Mouse (Mus musculus): ENCODE results near the gene Fam47e.
A peak's percentile ranks its signal among the peaks of the same experiment; 100 is the strongest.
"Not testable (repeated sequence)": the region's sequence is repeated elsewhere in the genome, so short reads cannot be mapped to it uniquely, and the experiment has no call there.

The Fam47e gene

GRCm38 (mm10) chr5:92554891-92555511, at the start of gene Fam47e:
Gene Fam47e, plus strand, starts transcription at chr5:92555069.
- DNase-seq = peak; percentile 17

- peak; percentile 98 for DNase-seq
Observed at GRCm38 (mm10) chr5:92505402-92505865, 49.4 kb upstream of the Fam47e start.

GRCm38 (mm10) chr5:92506301-92506729, 48.6 kb upstream of the Fam47e start:
- DNase-seq = peak; percentile 80

- DNase-seq = no peak
Observed at GRCm38 (mm10) chr5:92506733-92507132, 48.1 kb upstream of the Fam47e start, which contains the start of gene Scarb2. Gene Scarb2, minus strand, starts transcription at chr5:92506833.

- DNase-seq = peak; percentile 60
Observed at GRCm38 (mm10) chr5:92508853-92509252, 46.0 kb upstream of the Fam47e start.

- peak; percentile 66 for DNase-seq
Observed at GRCm38 (mm10) chr5:92511256-92511655, 43.6 kb upstream of the Fam47e start.

GRCm38 (mm10) chr5:92512066-92512465, 42.8 kb upstream of the Fam47e start:
- no peak for DNase-seq

- DNase-seq = not testable (repeated sequence)
Observed at GRCm38 (mm10) chr5:92521131-92521530, 33.7 kb upstream of the Fam47e start.

GRCm38 (mm10) chr5:92524821-92525258, 30.0 kb upstream of the Fam47e start:
- peak; percentile 79 for DNase-seq

- DNase-seq = no peak
Observed at GRCm38 (mm10) chr5:92539698-92540097, 15.2 kb upstream of the Fam47e start.

GRCm38 (mm10) chr5:92552611-92553010, 2.3 kb upstream of the Fam47e start:
- no peak for DNase-seq

GRCm38 (mm10) chr5:92553939-92554338, 930 bp upstream of the Fam47e start:
- peak; percentile 31 for DNase-seq

- DNase-seq = no peak
Observed at GRCm38 (mm10) chr5:92554443-92554842, 426 bp upstream of the Fam47e start.

GRCm38 (mm10) chr5:92555905-92556304, 1.0 kb downstream of the Fam47e start:
- DNase-seq = no peak

- no peak for DNase-seq
Observed at GRCm38 (mm10) chr5:92557508-92557907, 2.6 kb downstream of the Fam47e start.

- no peak for DNase-seq
Observed at GRCm38 (mm10) chr5:92560201-92560600, 5.3 kb downstream of the Fam47e start.

GRCm38 (mm10) chr5:92562002-92562401, 7.1 kb downstream of the Fam47e start:
- DNase-seq = no peak

- no peak for DNase-seq
Observed at GRCm38 (mm10) chr5:92571232-92571631, 16.4 kb downstream of the Fam47e start.

GRCm38 (mm10) chr5:92579559-92579958, 24.7 kb downstream of the Fam47e start:
- DNase-seq = no peak

- no peak for DNase-seq
Observed at GRCm38 (mm10) chr5:92585932-92586331, 31.1 kb downstream of the Fam47e start.

GRCm38 (mm10) chr5:92595026-92595425, 40.2 kb downstream of the Fam47e start:
- DNase-seq = no peak

GRCm38 (mm10) chr5:92596865-92597264, 42.0 kb downstream of the Fam47e start:
- DNase-seq = no peak

- DNase-seq = peak; percentile 69
Observed at GRCm38 (mm10) chr5:92599030-92599429, 44.2 kb downstream of the Fam47e start.

All from lung, postnatal 36 days (tissue).